Mouse (Mus musculus) splenic B cell, adult 2 months (primary cell): ENCODE data around the gene Ppp1r9b.

Source experiments
- DNase-seq: peaks from one replicate; pipeline ENCODE4 v3.0.0-alpha.2; 2011; ENCODE audit warnings: low read depth, low spot score
- H3K27me3 ChIP-seq: 2 replicates; pipeline ENCODE4 v1.6.1; 2012; ENCODE audit warnings: mild to moderate bottlenecking, low read length, moderate library complexity, mixed read lengths; ENCODE audit not compliant: control insufficient read depth, poor library complexity, insufficient read depth, severe bottlenecking
- H3K36me3 ChIP-seq: 2 replicates; pipeline ENCODE4 v1.6.1; 2012; ENCODE audit warnings: mild to moderate bottlenecking, low read length, moderate library complexity, mixed read lengths; ENCODE audit not compliant: control insufficient read depth, poor library complexity, insufficient read depth, severe bottlenecking

Gene Ppp1r9b

GRCm38 (mm10) chr11:94987851-94988250 lies 3.0 kb upstream of the Ppp1r9b start:
- Histone ChIP-seq H3K27me3 (no peaks in the 10 kb centered on the region), H3K36me3 (no peaks in the 10 kb centered on the region)
- no peak for DNase-seq

- Histone ChIP-seq H3K36me3 (no peaks in the 10 kb centered on the region), H3K27me3 (no peaks in the 10 kb centered on the region)
- no peak for DNase-seq
Observed at GRCm38 (mm10) chr11:94988780-94989561, 1.9 kb upstream of the Ppp1r9b start.

DNA sequence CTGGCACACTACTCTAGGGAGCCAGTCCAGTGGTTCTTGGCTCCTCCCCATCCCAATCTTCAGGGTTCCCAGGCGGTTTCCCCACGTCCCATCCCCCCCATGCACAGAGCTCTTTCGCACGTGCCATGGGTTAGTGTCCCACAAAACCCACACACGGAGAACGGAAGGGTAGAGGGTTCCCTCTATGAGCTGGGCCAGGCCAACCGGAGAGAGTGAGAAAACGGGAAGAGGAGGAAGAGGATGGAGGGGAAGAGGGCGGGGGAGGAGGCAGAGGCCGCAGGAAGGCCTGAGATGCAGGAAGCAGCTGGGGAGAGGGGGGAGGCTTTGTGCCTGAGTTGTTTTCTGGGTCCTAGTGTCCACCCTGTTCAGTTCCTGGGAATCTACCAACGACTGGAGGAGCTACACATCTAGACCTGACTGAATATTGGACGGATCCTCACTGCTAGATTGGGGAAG lies 1.2 kb upstream of the Ppp1r9b start:
- H3K27me3 ChIP-seq: no peaks in the 10 kb centered on the region
- DNase-seq: peak; percentile 82

GRCm38 (mm10) chr11:94990102-94990748 lies 610 bp upstream of the Ppp1r9b start:
- H3K36me3 ChIP-seq: no peaks in the 10 kb centered on the region
- DNase-seq: no peak
- no peaks in the 10 kb centered on the region for H3K27me3 ChIP-seq

More for the DNA sequence above, 1.2 kb upstream of the Ppp1r9b start:
- no peaks in the 10 kb centered on the region for H3K36me3 ChIP-seq

GRCm38 (mm10) chr11:94991641-94992479 lies 1.0 kb downstream of the Ppp1r9b start:
- Histone ChIP-seq H3K36me3 (no peaks in the 10 kb centered on the region), H3K27me3 (no peaks in the 10 kb centered on the region)
- peak; percentile 49 for DNase-seq

DNA sequence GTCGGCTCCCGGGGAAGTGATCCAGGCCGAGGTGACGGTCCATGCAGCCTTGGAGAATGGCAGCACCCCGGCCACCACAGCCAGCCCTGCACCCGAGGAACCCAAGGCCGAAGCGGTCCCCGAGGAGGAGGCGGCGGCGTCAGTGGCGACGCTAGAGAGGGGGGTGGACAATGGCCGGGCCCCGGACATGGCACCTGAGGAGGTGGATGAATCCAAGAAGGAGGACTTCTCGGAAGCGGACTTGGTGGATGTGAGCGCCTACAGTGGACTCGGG lies 1.6 kb downstream of the Ppp1r9b start:
- H3K36me3 ChIP-seq: no peaks in the 10 kb centered on the region
- DNase-seq: no peak
- H3K27me3 ChIP-seq: no peaks in the 10 kb centered on the region

DNA sequence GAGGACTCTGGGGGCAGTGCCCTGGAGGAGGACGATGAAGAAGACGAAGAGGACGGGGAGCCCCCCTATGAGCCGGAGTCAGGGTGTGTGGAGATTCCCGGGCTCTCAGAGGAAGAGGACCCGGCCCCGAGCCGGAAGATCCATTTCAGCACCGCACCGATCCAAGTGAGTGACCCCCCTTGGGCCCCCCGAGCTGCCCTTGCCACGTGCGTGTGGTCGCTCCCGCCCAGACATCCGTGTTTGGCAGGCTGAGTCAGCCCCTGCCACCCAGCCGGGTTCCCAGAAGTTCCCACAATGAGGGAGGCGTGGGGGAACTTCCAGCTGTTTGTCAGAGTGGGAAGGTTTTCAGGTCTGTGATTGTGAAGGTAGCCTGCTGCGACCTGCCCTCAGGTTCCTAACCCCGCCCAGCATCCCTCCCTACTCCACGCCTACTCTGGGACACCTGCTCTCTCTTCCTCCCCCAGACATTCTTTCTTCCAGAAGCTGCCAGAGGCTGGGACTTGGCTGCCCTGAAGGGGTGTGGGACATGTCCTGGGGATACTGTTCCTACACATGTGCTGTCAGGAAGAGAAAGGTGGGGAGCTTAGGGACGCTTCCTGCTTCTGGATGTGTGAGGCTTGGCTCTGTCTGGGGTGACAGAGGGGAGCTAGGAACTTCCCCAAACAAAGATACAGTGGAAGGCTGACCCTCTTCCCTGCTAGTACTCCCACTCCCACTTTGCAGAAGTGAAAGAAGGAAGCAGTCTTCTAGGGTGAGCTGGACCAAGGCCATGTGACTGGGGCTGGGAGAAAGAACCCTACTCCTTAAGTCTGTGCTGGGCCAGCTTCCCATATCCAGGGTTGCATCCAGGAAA lies 2.1 kb downstream of the Ppp1r9b start:
- H3K36me3 ChIP-seq: no peaks in the 10 kb centered on the region
- no peaks in the 10 kb centered on the region for H3K27me3 ChIP-seq
- DNase-seq: peak; percentile 50

DNA sequence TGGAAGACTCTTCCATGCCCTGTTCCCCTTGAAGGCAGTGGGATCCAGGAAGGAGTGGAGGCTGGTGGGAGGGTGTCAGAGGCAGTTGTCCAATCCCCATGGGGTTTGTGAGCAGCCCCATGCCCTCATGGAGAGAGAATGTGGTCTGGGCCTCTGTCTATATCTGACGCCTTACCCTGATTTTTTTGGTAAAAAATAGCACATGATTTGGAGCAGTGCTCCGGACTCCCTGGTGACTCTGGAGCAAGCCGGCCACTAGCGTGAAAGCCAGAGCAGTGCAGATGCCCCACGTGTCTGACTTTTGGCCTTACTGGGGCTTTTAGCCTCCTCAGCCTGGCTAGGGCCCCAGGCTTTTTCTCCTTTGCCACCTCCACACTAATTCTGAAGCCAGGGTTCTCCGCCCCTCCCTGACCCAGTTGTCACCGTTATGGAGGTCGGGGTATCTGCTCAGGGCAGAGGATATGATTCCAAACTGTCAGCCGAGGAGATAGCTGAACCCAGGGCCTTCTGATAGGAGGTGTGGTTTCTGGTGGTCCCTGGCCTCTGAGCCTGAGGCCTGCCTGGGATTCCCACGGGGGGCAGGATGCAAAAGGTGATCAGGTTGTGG lies 3.5 kb downstream of the Ppp1r9b start:
- no peak for DNase-seq
- Histone ChIP-seq H3K36me3 (no peaks in the 10 kb centered on the region; the same call in 1 of the 2 replicates), H3K27me3 (no peaks in the 10 kb centered on the region)

DNA sequence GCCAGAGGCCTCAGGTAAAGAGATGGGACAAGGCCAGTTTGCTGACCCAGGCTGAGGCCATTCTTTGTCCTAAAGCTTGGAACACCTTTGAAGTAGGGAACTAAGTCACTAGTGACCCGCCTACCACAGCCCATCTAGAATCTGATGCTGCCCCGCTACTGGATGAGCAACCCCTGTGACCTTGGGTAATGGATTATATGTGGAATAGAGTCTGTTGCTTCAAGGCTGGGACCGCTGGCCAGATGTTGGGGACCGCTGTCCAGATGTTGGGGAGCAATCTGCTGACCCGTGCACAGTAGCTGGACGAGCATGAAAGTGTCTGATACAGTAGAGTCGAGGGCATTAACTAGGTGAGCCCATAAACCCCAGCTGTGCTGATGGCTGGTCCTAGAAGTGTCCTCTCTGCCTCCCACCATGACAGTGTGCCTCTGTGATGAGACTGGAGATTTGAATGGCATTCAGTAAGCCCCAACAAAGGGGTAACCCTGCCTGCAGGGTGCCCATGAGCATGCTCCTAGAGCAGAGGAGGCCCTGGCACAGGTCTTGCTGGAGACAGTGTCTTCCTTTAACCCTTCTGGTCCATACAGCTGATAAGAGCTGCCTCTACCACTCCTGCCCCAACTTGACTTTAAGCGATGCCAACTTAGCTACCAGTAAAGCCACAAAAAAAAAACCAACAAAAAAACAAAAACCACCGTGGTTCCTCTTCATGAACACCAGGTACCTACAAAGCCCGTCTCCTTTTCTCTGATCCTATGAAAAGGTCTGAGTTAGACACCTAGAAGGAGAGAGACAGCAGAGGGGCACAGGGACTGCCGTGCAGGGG lies 4.3 kb downstream of the Ppp1r9b start:
- no peak for DNase-seq
- Histone ChIP-seq H3K27me3 (no peaks in the 10 kb centered on the region), H3K36me3 (no peaks in the 10 kb centered on the region; the same call in 1 of the 2 replicates)

GRCm38 (mm10) chr11:94996101-94996500 lies 5.3 kb downstream of the Ppp1r9b start:
- no peaks in the 10 kb centered on the region for H3K27me3 ChIP-seq
- DNase-seq: no peak
- no peaks in the 10 kb centered on the region; the same call in 1 of the 2 replicates for H3K36me3 ChIP-seq

- no peak for DNase-seq
- Histone ChIP-seq H3K27me3 (no peaks in the 10 kb centered on the region), H3K36me3 (no peaks in the 10 kb centered on the region; the same call in 1 of the 2 replicates)
Observed at GRCm38 (mm10) chr11:94996984-94997383, 6.1 kb downstream of the Ppp1r9b start.

DNA sequence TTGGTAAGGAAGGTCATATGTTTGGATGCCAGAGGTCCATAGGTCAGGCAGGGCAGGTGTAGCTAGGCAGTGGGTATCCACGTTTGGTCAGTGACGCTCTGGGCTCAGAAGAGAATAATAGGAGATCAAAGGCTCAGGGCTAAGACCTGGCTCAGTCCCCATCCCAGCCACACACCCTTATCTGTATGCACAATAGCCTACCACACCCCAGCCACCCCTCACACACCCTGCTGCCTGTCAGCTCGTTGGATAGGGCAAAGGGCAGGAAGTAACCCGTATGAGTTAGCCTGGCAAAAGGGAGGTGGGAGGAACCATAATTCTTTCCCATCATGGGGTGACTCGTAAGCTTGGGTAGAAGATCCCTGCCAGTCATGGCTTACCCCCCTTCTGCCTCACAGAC lies 6.8 kb downstream of the Ppp1r9b start:
- peaks cover 3% of the 10 kb centered on the region for H3K36me3 ChIP-seq
- no peak for DNase-seq
- no peaks in the 10 kb centered on the region for H3K27me3 ChIP-seq

DNA sequence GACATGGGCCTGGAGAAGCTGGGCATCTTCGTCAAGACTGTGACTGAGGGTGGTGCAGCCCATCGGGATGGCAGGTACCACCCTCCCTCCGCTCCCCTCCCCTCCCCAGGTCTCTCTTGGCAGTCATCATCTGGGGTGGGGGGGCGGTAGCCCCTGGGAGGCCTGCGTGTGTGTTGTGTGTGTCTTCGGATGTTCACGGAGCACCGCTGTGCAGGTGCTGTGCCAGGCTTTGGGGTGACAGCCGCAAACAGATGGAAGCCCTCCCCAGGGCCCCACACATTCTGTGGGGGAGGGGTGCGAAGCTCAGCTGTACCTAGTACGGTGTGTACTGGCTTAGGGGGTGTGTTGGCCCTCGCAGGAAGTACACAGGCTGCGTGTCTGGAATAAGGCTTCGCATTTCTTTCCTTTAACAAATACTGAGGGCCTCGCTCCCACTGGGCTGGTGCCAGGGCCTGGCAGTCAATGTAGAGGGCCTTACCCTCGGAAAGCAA lies 7.3 kb downstream of the Ppp1r9b start:
- no peaks in the 10 kb centered on the region for H3K27me3 ChIP-seq

More for the DNA sequence above, 7.3 kb downstream of the Ppp1r9b start:
- DNase-seq: no peak
- H3K36me3 ChIP-seq: peaks cover 3% of the 10 kb centered on the region
